Mouse (Mus musculus): Measurements from ENCODE around the gene Ssu2.

Ssu2 gene

DNA sequence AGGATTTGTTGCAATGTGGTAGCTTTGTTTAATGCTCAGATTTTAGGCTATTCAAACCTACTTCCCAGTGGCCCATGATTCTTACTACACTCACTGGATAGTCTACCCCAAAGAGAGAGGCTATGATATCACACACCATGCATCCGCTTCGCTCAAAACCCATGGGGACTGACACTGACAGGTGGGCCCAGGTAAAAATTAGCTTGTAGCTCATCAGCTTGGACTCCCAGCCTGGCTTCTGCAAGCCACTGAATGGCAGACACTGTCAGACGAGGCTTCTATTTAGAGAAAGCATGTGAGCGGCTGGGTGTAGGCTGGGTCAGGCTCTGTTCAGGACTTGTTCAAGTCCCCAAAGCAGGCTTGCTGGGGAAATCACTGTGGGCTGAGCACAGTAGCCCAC lies 37.4 kb downstream of the Ssu2 start:
- WGBS: 95% methylated on average over 4 of the region's 4 CpGs

DNA sequence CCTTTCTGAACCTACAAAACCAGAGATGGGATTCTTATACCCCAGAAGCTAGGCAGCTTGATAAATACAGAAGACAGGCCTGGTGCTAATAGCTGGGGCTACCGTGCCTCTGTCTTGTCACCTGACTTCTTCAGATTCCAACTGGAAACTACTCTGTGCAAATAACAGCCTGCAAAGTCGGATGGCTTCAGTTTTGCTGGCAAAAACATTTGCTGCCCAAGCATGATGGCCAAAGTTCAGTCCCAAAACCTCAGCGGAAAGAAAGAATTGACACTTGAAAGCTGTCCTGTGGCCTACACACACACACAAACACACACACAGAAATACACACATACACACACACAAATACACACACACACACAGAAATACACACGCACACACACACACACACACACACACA lies 48.8 kb downstream of the Ssu2 start:
- 78% methylated on average over 4 of the region's 4 CpGs for WGBS

DNA sequence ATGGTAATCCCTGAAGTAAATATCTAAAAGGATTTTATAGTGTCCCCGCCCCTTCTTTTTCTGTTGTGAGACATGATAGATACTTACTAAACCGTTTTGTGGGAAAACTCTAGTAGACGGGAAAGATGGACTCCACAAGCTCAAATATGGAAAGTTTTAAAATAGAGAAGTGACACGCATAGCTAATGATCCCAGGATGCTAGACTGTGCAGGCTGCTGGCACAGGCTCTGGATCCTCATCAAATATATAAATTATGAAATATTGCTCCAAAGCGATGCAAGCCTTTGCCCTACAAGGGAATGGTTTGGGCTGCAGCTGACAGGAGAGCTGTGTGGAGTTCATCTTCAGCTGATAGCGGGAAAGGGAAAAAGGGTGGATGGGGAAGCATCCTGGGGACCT lies 50.2 kb downstream of the Ssu2 start:
- WGBS: 50% methylated on average over 6 of the region's 6 CpGs

DNA sequence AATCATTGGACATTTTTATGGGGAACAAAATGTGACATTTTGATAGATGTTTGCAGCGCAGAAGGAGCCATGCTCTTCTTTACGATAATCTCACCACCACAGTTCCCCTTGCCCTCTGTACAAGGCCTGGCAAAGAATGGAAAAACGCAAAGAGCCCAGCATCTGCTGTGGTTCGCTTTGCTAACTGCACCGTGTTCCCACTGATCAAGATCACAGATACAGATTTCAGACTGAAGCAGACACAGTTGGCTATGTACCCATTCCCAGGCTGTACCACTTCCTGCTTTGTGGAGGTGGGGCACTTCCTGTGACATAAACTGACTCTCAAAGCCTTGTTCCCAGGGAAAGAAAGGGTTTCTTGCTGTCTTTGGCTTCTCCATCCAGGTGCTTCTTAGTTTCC lies 53.9 kb downstream of the Ssu2 start:
- WGBS: 80% methylated on average over 5 of the region's 5 CpGs

DNA sequence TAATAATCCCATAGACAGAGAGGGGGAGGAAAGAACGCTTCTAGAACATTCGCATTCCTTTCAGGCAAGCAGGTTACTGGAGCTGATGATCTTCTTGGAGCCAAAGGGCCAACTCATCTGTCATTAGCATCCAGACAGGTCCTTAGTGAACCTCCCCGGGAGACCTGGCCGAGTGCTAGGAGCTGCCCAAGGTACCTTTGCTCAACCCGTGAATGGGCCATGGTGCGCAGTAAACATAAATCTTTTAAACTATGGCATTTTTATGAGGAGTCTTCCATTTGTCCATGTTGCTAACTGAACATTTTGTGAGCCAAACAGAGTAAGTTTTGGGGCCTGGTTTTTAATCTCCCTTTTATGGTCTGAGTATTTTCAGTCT lies 56.6 kb downstream of the Ssu2 start:
- 81% methylated on average over 6 of the region's 6 CpGs for WGBS

DNA sequence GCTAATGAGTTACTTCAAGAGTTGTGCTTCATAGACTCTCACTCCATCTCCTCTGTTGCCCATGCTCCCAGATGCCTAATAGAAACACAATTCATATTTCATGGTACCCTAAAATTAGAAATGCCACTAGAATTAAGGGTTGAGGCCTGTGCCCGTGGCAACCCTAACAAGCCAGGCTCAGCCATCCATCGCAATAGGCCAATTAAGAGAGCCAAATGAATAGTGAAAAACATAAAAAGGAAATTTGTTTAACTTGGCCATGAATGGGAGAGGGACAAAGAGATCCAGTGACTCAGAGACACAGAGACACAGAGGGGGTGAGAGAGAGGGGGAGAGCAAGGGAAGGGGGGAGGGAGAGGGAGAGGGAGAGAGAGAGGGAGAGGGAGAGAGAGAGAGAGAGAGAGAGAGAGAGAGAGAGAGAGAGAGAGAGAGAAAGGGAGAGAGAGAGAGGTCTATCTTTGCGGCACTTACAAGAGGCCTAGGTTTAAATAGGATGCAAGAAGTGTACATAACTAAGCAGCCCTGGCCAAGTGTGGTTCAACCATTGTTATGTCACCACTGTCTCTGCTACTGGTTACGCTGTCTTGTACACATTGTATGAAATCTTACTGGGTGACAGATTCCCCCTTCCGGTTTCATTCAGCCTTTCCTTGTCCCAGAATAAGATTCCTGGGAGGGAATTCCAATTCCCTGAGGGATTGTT lies 57.2 kb downstream of the Ssu2 start:
- 73% methylated on average over 5 of the region's 5 CpGs for WGBS

DNA sequence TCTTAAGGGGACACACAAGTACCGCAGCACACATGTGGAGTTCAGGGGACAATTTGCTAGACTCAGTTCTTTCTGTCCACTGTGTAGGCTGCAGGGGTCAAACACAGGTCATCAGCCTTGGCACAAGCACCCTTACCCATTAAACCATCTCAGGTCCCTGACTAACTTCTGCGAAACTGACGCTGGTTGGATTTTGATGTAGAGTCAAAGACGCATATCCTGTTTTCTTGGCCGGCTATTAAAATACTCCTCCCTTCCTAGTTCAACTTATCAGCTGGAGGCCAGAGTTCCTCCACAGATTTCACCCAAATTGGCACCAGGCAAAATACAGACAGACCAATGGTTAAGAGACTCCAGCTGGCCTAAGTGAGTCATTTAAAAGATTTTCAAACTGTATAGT lies 60.0 kb downstream of the Ssu2 start:
- WGBS: 91% methylated on average over 5 of the region's 5 CpGs

DNA sequence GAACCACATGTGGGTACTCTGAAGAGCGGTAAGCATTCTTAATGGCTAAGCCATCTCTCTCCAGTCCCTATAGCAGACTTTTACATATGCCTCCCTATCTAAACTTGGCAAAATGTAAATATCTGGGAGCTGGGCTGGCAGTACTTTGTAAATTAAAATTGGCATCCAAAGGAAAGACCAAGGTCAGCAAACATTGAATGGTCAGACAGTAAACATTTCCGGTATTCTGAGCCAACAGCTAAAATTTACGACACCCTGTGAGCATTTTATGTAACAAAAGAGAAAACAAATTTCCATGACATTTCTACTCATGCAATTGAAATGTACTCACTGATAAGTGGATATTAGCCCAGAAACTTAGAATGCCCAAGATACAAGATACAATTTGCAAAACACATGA lies 62.6 kb downstream of the Ssu2 start:
- 94% methylated on average over 3 of the region's 3 CpGs for WGBS

DNA sequence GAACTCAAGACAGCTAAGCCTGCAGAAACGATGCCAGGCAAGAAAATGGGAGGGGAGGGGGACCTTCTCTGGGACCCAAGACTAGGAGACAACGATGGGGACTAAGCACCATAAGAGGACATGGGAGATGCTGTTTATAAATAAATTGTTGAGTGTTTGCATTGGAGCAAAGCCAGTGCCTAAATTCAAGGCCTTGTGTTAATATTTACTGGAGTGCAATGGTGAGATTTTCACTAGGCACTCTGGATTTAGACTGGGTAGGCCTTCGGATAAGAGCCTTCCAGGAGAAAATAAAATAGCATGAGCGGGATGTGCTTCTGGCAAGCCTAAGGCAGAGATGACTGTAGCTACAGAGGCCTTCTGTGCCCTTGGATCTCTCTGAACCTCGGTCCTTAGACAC lies 64.9 kb downstream of the Ssu2 start:
- WGBS: 85% methylated on average over 5 of the region's 5 CpGs

DNA sequence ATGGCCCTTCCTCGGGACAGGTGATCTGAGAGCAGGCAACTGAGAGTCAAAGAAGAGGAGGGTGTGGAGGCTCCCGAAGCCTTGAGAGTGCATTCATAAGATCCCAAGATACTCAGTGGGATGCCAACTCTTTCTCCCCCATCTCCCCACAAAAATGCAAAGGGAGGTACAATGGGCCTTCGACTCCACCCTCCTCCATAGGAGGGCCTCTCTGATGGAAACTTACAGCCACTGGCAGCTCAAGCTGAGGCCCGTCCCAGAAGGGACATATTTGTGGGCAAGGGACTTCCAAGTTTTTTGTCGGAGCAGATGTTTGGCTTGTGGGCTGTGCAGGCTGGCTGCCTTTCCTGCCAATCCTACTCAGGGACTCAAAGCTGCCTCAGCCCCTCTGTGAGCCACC lies 67.1 kb downstream of the Ssu2 start:
- 55% methylated on average over 5 of the region's 5 CpGs for WGBS

DNA sequence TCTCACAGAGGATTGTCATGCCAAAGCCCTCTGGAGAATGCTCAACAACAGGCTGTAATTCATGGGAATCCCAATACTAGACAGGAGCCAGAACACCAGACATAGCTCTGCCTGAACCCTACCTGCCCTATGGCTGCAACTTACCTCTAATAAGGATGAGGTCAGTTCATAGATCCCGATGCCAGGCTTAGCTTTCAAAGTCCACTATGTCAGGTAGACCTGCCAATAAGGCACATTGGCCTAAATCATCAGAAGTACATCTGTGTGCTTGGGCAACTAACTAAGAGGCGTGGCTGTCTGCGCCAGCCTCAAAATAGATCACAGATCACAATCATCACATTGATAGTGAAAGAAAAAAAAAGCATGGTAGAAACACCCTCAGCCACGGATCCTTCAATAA lies 68.4 kb downstream of the Ssu2 start:
- 92% methylated on average over 4 of the region's 4 CpGs for WGBS

DNA sequence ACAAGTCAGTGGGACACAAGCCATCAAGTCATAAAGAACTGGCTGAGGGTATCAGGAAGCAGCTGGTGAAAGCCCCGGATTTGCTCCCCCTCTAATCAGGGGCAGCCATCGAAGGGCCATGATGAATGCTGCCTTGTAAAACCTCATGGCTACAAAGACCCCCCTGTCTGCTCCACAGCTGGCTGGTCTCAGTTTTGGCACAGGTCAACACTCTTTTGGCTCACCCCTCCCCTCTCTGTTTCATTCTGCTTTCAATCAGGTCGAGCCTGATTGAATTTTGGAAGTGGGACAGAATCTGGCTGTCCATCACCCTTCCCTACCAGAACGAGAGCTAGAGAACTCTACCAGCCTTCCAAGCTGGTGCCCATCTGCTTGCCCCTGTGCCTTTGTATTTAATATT lies 76.4 kb downstream of the Ssu2 start:
- WGBS: 53% methylated on average over 4 of the region's 4 CpGs

DNA sequence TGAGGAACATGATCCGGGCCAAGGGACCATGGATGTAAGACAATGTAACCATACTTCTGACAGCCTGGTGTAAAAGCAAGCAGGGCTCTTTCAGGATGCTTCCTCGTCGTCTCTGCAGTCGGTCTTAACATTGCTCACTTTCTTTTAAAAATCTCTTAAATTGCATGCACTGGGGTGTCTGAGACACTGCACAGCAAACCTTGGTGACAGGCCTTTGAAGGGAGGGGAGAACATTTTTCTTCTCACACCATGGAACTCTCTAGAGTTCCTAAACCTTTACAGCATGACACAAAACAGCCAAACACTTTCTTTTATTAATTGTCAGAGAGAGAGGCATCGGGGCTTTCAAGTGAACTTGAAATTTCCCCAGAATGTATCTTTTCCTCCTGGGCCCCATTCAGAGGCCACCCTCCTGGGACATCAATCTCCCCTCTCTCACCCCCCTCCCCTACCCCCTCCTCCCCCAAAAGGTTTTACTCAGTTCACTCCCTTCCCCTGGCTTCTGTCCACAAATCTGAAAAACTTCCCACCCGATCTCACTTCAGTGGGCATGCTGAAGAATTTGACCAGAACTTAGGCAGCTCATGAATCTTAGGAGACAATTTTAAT lies 78.4 kb downstream of the Ssu2 start:
- 83% methylated on average over 6 of the region's 6 CpGs for WGBS

All from cerebral cortex, adult 2 months (tissue).